Mouse (Mus musculus) common myeloid progenitor, adult 5-6 weeks (primary cell): ENCODE data around the gene Slc25a19. TPM values are rescaled to one million over a fixed set of nuclear protein-coding genes. Genes with fewer than 3 reads are reported as not detected.

ENCODE experiments used
- ATAC-seq: replicated peaks from 2 replicates; pipeline ENCODE4 v1.8.0; 2016; ENCODE audit warnings: low read depth, mild to moderate bottlenecking, moderate TSS enrichment, inconsistent platforms; ENCODE audit not compliant: poor library complexity, severe bottlenecking
- total RNA-seq: library from RNA; stranded (forward); fragments of 200-1000, 187-1606 nt; gene quantifications from 2 replicates; pipeline ENCODE4 v1.2.3, GENCODE M21; 2017

The Slc25a19 gene
- total RNA-seq, 1 experiment from 2014 or later, result 28.1 TPM

- ATAC-seq, result no peak
Measured at GRCm38 (mm10) chr11:115642705-115643104, 14.6 kb upstream of the Slc25a19 start.

GRCm38 (mm10) chr11:115641664-115642036 is 13.6 kb upstream of the Slc25a19 start:
- ATAC-seq, result no peak

GRCm38 (mm10) chr11:115640978-115641663 is 13.0 kb upstream of the Slc25a19 start:
- peak; percentile 59 for ATAC-seq

GRCm38 (mm10) chr11:115640311-115640828 is 12.3 kb upstream of the Slc25a19 start:
- ATAC-seq, result no peak

GRCm38 (mm10) chr11:115639540-115639939 is 11.4 kb upstream of the Slc25a19 start:
- ATAC-seq, result no peak

GRCm38 (mm10) chr11:115638498-115639409 is 10.7 kb upstream of the Slc25a19 start:
- peak; percentile 36 for ATAC-seq

- no peak for ATAC-seq
Measured at GRCm38 (mm10) chr11:115636960-115637359, 8.9 kb upstream of the Slc25a19 start.

GRCm38 (mm10) chr11:115635484-115635883 is 7.4 kb upstream of the Slc25a19 start:
- no peak for ATAC-seq

GRCm38 (mm10) chr11:115635041-115635440 is 6.9 kb upstream of the Slc25a19 start:
- ATAC-seq, result no peak

GRCm38 (mm10) chr11:115634109-115634508 is 6.0 kb upstream of the Slc25a19 start:
- no peak for ATAC-seq

GRCm38 (mm10) chr11:115632862-115633261 is 4.8 kb upstream of the Slc25a19 start:
- no peak for ATAC-seq

- ATAC-seq, result no peak
Measured at GRCm38 (mm10) chr11:115632247-115632646, 4.2 kb upstream of the Slc25a19 start.

- no peak for ATAC-seq
Measured at GRCm38 (mm10) chr11:115631505-115631890, 3.4 kb upstream of the Slc25a19 start.

- peak; percentile 46 for ATAC-seq
Measured at GRCm38 (mm10) chr11:115630532-115631504, 2.7 kb upstream of the Slc25a19 start.

GRCm38 (mm10) chr11:115629734-115630531 is 1.8 kb upstream of the Slc25a19 start:
- ATAC-seq, result no peak

GRCm38 (mm10) chr11:115628465-115629101 is 488 bp upstream of the Slc25a19 start:
- ATAC-seq, result no peak

- no peak for ATAC-seq
Measured at GRCm38 (mm10) chr11:115626824-115627616, 1.1 kb downstream of the Slc25a19 start.

- no peak for ATAC-seq
Measured at GRCm38 (mm10) chr11:115625877-115626276, 2.2 kb downstream of the Slc25a19 start.
